In the genomic region with DNA sequence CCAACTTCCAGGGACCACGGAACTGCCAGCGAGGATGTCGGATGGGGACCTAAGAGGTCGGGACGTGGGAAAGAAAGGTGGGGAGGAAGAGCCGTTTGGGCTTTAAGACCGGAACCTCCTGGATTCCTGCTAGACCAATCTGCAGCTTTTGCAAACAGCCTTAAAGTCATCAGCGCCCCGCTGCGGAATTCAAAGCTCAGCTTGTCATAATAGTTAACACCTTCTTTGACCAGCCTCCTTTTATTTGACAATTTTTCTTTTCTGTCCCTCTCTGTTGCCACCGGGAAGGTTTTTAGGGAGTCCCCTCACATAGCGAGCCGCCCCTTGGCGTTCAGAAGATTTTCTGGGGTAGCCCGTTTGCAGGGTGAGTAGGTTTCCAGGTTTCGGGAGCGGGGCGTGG, we compare ENCODE assay signal across 8 mouse cellular contexts. TPM values are rescaled to one million over a fixed set of nuclear protein-coding genes. Genes with fewer than 3 reads are reported as not detected.
A peak's percentile ranks its signal among the peaks of the same experiment; 100 is the strongest.
DNase-seq lines count a peak whose midpoint lies in the region; ATAC-seq and TF ChIP-seq lines count a peak whose summit lies in the region.

A gene (plus strand): TSS at position 192 of the 400 bp plus-strand sequence.

- peak within 1 kb of the TSS; percentile 98 for H3K4me2 ChIP-seq in intestine, postnatal 0 days (replicated peaks; ENCODE audit: low read depth)
- peak within 1 kb of the TSS; percentile 97 for H3K4me2 ChIP-seq in midbrain, embryonic 12.5 days (replicated peaks)

- H3K9ac ChIP-seq in intestine, postnatal 0 days (ENCODE audit: low read depth, low read length) = peak within 1 kb of the TSS; percentile 38
- peak within 1 kb of the TSS; percentile 51 for H3K9ac ChIP-seq in midbrain, embryonic 12.5 days (replicated peaks)

- WGBS in cerebellum, adult 2 months = 11% methylated on average over 18 of the region's 18 CpGs
- whole genome bisulfite sequencing in intestine, postnatal 0 days = 3% methylated on average over 18 of the region's 18 CpGs
- 2% methylated on average over 18 of the region's 18 CpGs for WGBS in midbrain, embryonic 12.5 days

- H3K4me3 ChIP-seq in cerebellum, adult 2 months (replicated peaks; ENCODE audit: insufficient read depth, low read depth, low read length) = peak within 1 kb of the TSS; percentile 61
- peak within 1 kb of the TSS; percentile 58 for H3K4me3 ChIP-seq in intestine, postnatal 0 days (ENCODE audit: low read depth, low read length)
- peak within 1 kb of the TSS; percentile 60 for H3K4me3 ChIP-seq in midbrain, embryonic 12.5 days

- TF ChIP-seq POLR2A in cerebellum, adult 2 months (IDR thresholded peaks at IDR 0.05; ENCODE audit: borderline replicate concordance, insufficient read depth, low read length) = no peak

- no peak within 1 kb of the TSS for H3K27ac ChIP-seq in cerebellum, adult 2 months (ENCODE audit: insufficient read depth, low read length)
- no peak within 1 kb of the TSS for H3K27ac ChIP-seq in intestine, postnatal 0 days (ENCODE audit: low read depth, low read length)
- H3K27ac ChIP-seq in midbrain, embryonic 12.5 days (replicated peaks) = no peak within 1 kb of the TSS

- H3K36me3 ChIP-seq in intestine, postnatal 0 days (ENCODE audit: control insufficient read depth, insufficient read depth) = peaks cover 12% of the 10 kb centered on the region; the same call in 1 of the 2 replicates
- H3K36me3 ChIP-seq in midbrain, embryonic 12.5 days = peaks cover 9% of the 10 kb centered on the region

- TF ChIP-seq CTCF in cerebellum, adult 2 months (IDR thresholded peaks at IDR 0.05; ENCODE audit: borderline replicate concordance, insufficient read depth, low read depth, low read length) = no peak
- TF ChIP-seq CTCF in intestine, postnatal 0 days (IDR thresholded peaks at IDR 0.05; ENCODE audit: low read depth) = no peak

- ATAC-seq in intestine, postnatal 0 days = no peak
- ATAC-seq in midbrain, embryonic 12.5 days (ENCODE audit: low FRiP score, low read depth) = no peak

- no peak for DNase-seq in cerebellum, adult 2 months
- DNase-seq in cerebellum, adult 11-12 months = no peak
- peak; percentile 37 for DNase-seq in urinary bladder, postnatal 14 days (ENCODE audit: low spot score)
- DNase-seq in urinary bladder, adult 2 months (ENCODE audit: low spot score) = no peak
- DNase-seq in B cell, adult 2 months = no peak
- DNase-seq in spleen, postnatal 10 days (ENCODE audit: low spot score in 2 of 2) = no peak

- no peaks in the 10 kb centered on the region for H3K9me3 ChIP-seq in intestine, postnatal 0 days (ENCODE audit: control insufficient read depth)
- H3K9me3 ChIP-seq in midbrain, embryonic 12.5 days = no peaks in the 10 kb centered on the region

- peaks cover 19% of the 10 kb centered on the region for H3K4me1 ChIP-seq in cerebellum, adult 2 months (ENCODE audit: control insufficient read depth, insufficient read depth, low read length)
- peaks cover 9% of the 10 kb centered on the region; the same call in 1 of the 2 replicates for H3K4me1 ChIP-seq in intestine, postnatal 0 days (replicated peaks; ENCODE audit: control insufficient read depth, insufficient read depth, low read length)
- H3K4me1 ChIP-seq in midbrain, embryonic 12.5 days = peaks cover 31% of the 10 kb centered on the region

- H3K27me3 ChIP-seq in cerebellum, adult 2 months (ENCODE audit: control insufficient read depth, insufficient read depth, low read length) = no peaks in the 10 kb centered on the region
- H3K27me3 ChIP-seq in intestine, postnatal 0 days (replicated peaks; ENCODE audit: control insufficient read depth, insufficient read depth, low read length) = peaks cover 18% of the 10 kb centered on the region
- peaks cover 80% of the 10 kb centered on the region for H3K27me3 ChIP-seq in midbrain, embryonic 12.5 days

RNA-seq across cellular contexts. Expression of the gene that starts here (rescaled TPM):
- polyA plus RNA-seq in cerebellum, adult 2 months (2012; rRNA removed) = 1.5 and 1.7 TPM in 2 replicates
- 3.1 TPM in 2 replicates for polyA plus RNA-seq in urinary bladder, adult 2 months (2012; rRNA removed)
- 0.07 and 0.14 TPM in 2 replicates for polyA plus RNA-seq in intestine, postnatal 0 days (2015; fragmentation: Nextera tagmentation; extraction: Ambion mirVana)
- polyA plus RNA-seq in midbrain, embryonic 12.5 days (2016; fragmentation: Nextera tagmentation; extraction: Ambion mirVana) = 0.34 and 0.38 TPM in 2 replicates
